Mouse (Mus musculus): ENCODE results near the gene Gm973. TPM values are rescaled to one million over a fixed set of nuclear protein-coding genes. Genes with fewer than 3 reads are reported as not detected.

Gene Gm973
- polyA plus RNA-seq, 1 experiment from 2014 or later = 1.4 TPM

- Histone ChIP-seq H3K4me2 (replicated peaks) (no peak overlapping the region), H3K4me1 (peaks cover 10% of the 10 kb centered on the region; the same call in 1 of the 2 replicates), H3K9me3 (no peaks in the 10 kb centered on the region), H3K9ac (no peak overlapping the region), H3K27me3 (no peaks in the 10 kb centered on the region), H3K36me3 (no peaks in the 10 kb centered on the region), H3K4me3 (no peak overlapping the region), H3K27ac (no peak overlapping the region)
- 44% methylated on average over 4 of the region's 4 CpGs for WGBS
- ATAC-seq (ENCODE audit: low FRiP score, low read depth) = no peak
Observed at GRCm38 (mm10) chr1:59578770-59579169, 62.7 kb downstream of the Gm973 start.

DNA sequence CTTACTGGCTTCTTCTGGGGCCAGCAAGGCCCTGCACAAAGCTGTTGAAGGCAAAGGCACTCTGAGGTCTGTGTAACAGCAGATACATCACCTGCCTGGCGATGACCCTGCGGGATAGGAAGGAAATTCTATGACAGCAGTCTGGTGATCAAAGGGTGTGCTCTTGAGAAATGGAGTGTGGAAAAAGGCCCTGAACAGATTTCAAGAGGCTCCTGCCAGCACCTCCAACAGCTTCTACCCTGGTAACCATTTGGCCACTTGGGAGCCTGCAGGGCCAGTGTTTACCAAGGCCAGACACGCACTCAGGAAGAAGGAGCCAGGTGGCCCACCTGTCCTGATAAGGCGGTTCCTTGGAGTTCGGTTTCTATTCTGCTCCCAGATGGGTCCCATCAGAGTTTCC is 63.3 kb downstream of the Gm973 start:
- H3K27ac ChIP-seq = no peak overlapping the region
- no peaks in the 10 kb centered on the region for H3K27me3 ChIP-seq
- H3K9ac ChIP-seq = no peak overlapping the region; the same call in 1 of the 2 replicates
- H3K9me3 ChIP-seq = no peaks in the 10 kb centered on the region
- H3K4me1 ChIP-seq = peaks cover 16% of the 10 kb centered on the region
- WGBS = 46% methylated on average over 5 of the region's 5 CpGs
- ATAC-seq (ENCODE audit: low FRiP score, low read depth) = no peak
- H3K4me2 ChIP-seq (replicated peaks) = no peak overlapping the region
- H3K4me3 ChIP-seq = no peak overlapping the region
- H3K36me3 ChIP-seq = no peaks in the 10 kb centered on the region

DNA sequence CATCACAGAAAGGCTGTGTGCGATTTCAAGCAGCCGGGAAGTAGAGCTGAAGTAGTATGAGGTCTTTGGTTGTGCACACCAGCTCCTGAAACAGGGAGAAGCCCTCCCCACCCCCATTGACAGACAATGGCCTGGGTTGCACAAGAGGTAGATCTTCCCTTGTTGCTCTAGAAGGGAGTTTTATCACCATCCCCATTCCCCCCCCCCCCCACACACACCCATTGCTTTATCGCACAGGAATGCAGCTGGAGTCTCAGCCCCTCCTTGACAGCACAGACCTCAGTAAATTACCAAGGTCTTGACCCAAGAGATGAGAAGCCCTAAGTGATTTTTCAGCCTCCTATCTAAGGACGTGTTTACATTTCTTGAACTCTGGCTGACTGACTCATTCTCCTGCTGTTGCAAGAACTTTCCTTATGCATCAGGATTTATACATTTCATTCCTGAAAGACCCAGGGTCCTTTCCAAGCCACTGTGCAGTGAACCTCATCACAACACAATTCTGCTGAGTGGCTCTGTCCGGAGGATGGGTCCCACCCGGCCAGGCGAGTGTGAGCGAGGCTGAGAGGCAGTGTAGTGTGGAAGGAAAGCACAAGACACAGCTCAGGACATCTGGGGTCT is 64.2 kb downstream of the Gm973 start:
- H3K4me2 ChIP-seq (replicated peaks) = no peak overlapping the region

GRCm38 (mm10) chr1:59580880-59581279 is 64.8 kb downstream of the Gm973 start:
- H3K27me3 ChIP-seq = no peaks in the 10 kb centered on the region
- H3K27ac ChIP-seq = no peak overlapping the region
- H3K9me3 ChIP-seq = no peaks in the 10 kb centered on the region
- H3K36me3 ChIP-seq = no peaks in the 10 kb centered on the region
- no peak overlapping the region for H3K4me3 ChIP-seq
- H3K9ac ChIP-seq = no peak overlapping the region
- WGBS = 83% methylated on average over 3 of the region's 3 CpGs
- H3K4me2 ChIP-seq (replicated peaks) = no peak overlapping the region
- H3K4me1 ChIP-seq = peaks cover 20% of the 10 kb centered on the region
- ATAC-seq (ENCODE audit: low FRiP score, low read depth) = no peak

More for the DNA sequence above, 64.2 kb downstream of the Gm973 start:
- no peak for ATAC-seq (ENCODE audit: low FRiP score, low read depth)
- H3K27ac ChIP-seq = no peak overlapping the region
- H3K9ac ChIP-seq = no peak overlapping the region
- H3K36me3 ChIP-seq = no peaks in the 10 kb centered on the region
- H3K4me1 ChIP-seq = peaks cover 19% of the 10 kb centered on the region
- 42% methylated on average over 8 of the region's 8 CpGs for WGBS
- H3K4me3 ChIP-seq = no peak overlapping the region
- H3K27me3 ChIP-seq = no peaks in the 10 kb centered on the region
- no peaks in the 10 kb centered on the region for H3K9me3 ChIP-seq

DNA sequence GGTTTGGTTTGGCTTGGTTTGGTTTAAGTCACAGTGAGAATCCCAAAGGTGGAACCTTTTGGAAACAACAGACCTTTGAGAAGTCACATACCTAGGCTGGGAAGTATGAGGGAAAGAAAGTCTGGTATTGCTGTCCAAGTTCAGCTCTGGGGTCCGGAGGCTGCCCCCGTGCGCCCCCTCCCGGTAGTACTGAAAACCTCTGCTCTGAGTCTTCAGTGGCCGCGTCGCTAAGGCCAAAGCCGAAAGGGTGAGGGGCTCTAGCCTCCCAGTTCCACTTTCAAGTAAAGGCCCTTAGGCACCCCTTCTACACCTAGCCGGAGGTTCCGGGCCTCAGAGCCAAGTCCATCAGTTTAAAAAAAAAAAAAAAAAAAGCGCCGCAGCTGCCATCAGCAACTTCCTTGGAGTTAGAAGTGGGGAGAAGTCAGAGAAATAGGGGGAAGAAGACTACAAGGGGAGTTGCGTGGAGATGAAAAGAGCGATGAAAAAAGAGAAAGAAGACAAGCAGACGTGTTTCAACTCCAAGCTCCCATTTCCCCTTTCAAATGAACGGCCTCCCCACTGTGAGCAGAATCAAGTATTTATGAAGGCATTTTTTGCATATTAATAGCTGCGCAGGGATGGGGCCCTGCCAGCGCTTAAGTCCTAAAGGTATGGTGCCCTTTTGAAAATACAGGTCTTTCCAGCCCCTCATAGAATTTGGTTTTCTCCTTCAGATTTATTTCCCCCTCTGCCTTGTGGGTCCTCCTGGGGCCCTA is 68.8 kb downstream of the Gm973 start:
- H3K9ac ChIP-seq = no peak overlapping the region; the same call in 1 of the 2 replicates
- peaks cover 17% of the 10 kb centered on the region for H3K4me1 ChIP-seq
- peak overlapping the region; percentile 24; the same call in 1 of the 2 replicates for H3K4me3 ChIP-seq
- H3K4me2 ChIP-seq (replicated peaks) = peak overlapping the region; percentile 56
- peak; percentile 73; the same call in 1 of the 2 replicates for ATAC-seq (ENCODE audit: low FRiP score, low read depth)
- no peaks in the 10 kb centered on the region for H3K9me3 ChIP-seq
- no peak overlapping the region for H3K27ac ChIP-seq
- no peaks in the 10 kb centered on the region for H3K27me3 ChIP-seq
- WGBS = 10% methylated on average over 18 of the region's 18 CpGs
- no peaks in the 10 kb centered on the region for H3K36me3 ChIP-seq

DNA sequence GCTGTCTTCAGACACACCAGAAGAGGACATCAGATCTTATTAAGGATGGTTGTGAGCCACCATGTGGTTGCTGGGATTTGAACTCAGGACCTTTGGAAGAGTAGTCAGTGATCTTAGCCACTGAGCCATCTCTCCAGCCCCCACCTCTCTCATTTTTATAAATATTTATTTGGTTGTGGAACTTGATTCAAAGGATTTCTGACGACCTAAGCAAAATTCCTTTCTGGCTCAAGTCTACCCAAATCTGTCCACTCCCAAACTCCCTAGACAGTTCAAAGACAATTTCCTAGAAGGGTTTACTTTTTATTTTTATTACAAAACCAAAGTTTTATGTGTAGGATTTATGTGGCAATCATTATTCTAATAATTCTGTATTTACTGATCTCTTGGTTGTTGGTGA is 73.2 kb downstream of the Gm973 start:
- Histone ChIP-seq H3K27ac (no peak overlapping the region), H3K9ac (no peak overlapping the region), H3K4me1 (peaks cover 34% of the 10 kb centered on the region), H3K4me3 (no peak overlapping the region), H3K27me3 (peaks cover 32% of the 10 kb centered on the region), H3K9me3 (no peaks in the 10 kb centered on the region), H3K36me3 (no peaks in the 10 kb centered on the region), H3K4me2 (replicated peaks) (no peak overlapping the region)
- ATAC-seq (ENCODE audit: low FRiP score, low read depth) = no peak
- 55% methylated on average over 1 of the region's 1 CpGs for WGBS

DNA sequence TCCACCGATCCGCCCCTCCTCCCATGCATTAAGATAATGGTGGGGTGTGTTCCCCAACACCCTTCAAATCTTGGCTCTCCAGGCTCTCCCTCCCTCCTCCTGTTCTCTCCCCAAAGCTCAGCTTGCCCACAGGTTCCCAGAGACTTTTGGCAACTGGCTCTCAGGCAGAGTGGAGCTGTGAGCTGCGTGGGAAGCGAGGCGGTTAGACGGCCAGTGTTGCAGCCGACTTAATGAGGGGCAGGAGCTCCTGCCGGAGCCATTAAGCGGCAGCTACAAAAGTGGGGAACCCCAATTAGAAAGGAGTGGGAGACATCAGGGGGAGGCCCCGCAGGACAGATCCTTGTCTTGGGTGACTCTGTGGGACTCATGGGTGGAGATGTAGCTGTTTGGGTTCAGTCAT is 76.3 kb downstream of the Gm973 start:
- H3K4me2 ChIP-seq (replicated peaks) = peak overlapping the region; percentile 48
- peak overlapping the region; percentile 15; the same call in 1 of the 2 replicates for H3K4me3 ChIP-seq
- H3K9ac ChIP-seq = 0 out of 2 replicates have a peak overlapping the region, but pooled peaks have one; percentile 35
- H3K36me3 ChIP-seq = no peaks in the 10 kb centered on the region
- H3K27me3 ChIP-seq = peaks cover 39% of the 10 kb centered on the region
- H3K27ac ChIP-seq = no peak overlapping the region
- peaks cover 32% of the 10 kb centered on the region for H3K4me1 ChIP-seq
- 7% methylated on average over 10 of the region's 10 CpGs for WGBS
- H3K9me3 ChIP-seq = no peaks in the 10 kb centered on the region
- no peak for ATAC-seq (ENCODE audit: low FRiP score, low read depth)

DNA sequence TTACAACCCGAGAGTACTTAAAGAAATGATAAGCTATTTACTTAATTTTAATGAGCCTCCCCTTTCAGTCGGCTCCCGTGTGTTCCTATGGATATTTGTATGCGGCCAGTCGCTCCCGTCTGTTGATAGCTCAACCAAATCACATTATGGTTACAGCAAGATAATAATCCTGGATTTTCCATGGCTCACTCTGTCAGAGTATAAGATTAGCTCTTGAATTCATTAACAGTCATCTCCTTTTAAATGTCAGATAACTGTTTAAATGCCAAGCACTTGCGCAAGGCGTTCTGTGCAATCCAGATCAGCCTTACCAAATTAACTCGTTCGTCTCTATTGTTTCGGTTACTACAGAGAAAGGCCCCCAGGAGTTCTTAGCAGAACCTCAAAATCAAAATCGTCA is 76.8 kb downstream of the Gm973 start:
- H3K27me3 ChIP-seq = peaks cover 44% of the 10 kb centered on the region
- H3K4me1 ChIP-seq = peaks cover 32% of the 10 kb centered on the region
- no peaks in the 10 kb centered on the region for H3K36me3 ChIP-seq
- no peaks in the 10 kb centered on the region for H3K9me3 ChIP-seq
- H3K4me2 ChIP-seq (replicated peaks) = peak overlapping the region; percentile 48
- no peak overlapping the region for H3K9ac ChIP-seq
- no peak for ATAC-seq (ENCODE audit: low FRiP score, low read depth)
- 28% methylated on average over 12 of the region's 12 CpGs for WGBS
- H3K27ac ChIP-seq = no peak overlapping the region
- peak overlapping the region; percentile 15; the same call in 1 of the 2 replicates for H3K4me3 ChIP-seq

- Histone ChIP-seq H3K27ac (no peak overlapping the region), H3K4me1 (peaks cover 32% of the 10 kb centered on the region)
Observed at GRCm38 (mm10) chr1:59593622-59594035, 77.6 kb downstream of the Gm973 start.

GRCm38 (mm10) chr1:59594586-59595266 is 78.7 kb downstream of the Gm973 start:
- Histone ChIP-seq H3K9me3 (no peaks in the 10 kb centered on the region), H3K4me3 (no peak overlapping the region), H3K27ac (no peak overlapping the region), H3K4me1 (peaks cover 31% of the 10 kb centered on the region), H3K9ac (no peak overlapping the region), H3K27me3 (peaks cover 45% of the 10 kb centered on the region), H3K4me2 (replicated peaks) (no peak overlapping the region), H3K36me3 (no peaks in the 10 kb centered on the region)
- ATAC-seq (ENCODE audit: low FRiP score, low read depth) = no peak
- WGBS = 46% methylated on average over 11 of the region's 11 CpGs

More at GRCm38 (mm10) chr1:59593622-59594035, 77.6 kb downstream of the Gm973 start:
- Histone ChIP-seq H3K36me3 (no peaks in the 10 kb centered on the region), H3K9ac (no peak overlapping the region), H3K9me3 (no peaks in the 10 kb centered on the region), H3K4me2 (replicated peaks) (no peak overlapping the region), H3K27me3 (peaks cover 45% of the 10 kb centered on the region), H3K4me3 (no peak overlapping the region)
- ATAC-seq (ENCODE audit: low FRiP score, low read depth) = no peak
- 54% methylated on average over 2 of the region's 2 CpGs for WGBS

GRCm38 (mm10) chr1:59595609-59596008 is 79.5 kb downstream of the Gm973 start:
- 46% methylated on average over 9 of the region's 9 CpGs for WGBS

More at GRCm38 (mm10) chr1:59595609-59596008, 79.5 kb downstream of the Gm973 start:
- Histone ChIP-seq H3K9me3 (no peaks in the 10 kb centered on the region), H3K4me3 (no peak overlapping the region), H3K9ac (no peak overlapping the region), H3K27ac (no peak overlapping the region), H3K4me2 (replicated peaks) (no peak overlapping the region), H3K27me3 (peaks cover 45% of the 10 kb centered on the region), H3K36me3 (no peaks in the 10 kb centered on the region), H3K4me1 (peaks cover 23% of the 10 kb centered on the region)
- ATAC-seq (ENCODE audit: low FRiP score, low read depth) = no peak
